Mouse (Mus musculus) limb, embryonic 14.5 days (tissue): ENCODE measurements at regions not wholly inside any gene's neighbourhood (a gene's known extent, or its start where the extent isn't known, plus 50 kb on each side); places are given as distances from the start of the nearest gene placed in this dataset.
A peak's percentile ranks its signal among the peaks of the same experiment; 100 is the strongest.

ENCODE experiments used
- ATAC-seq: fragments of 200-750 bp; cut with Nextera tagmentation; 2 replicates; pipeline ENCODE4 v1.8.0; 2017; ENCODE audit warnings: low read depth, moderate number of reproducible peaks, moderate TSS enrichment; ENCODE audit not compliant: low FRiP score
- DNase-seq: peaks from one replicate; pipeline ENCODE4 v3.0.0-alpha.2; 2015; ENCODE audit warnings: low spot score
- H3K27ac ChIP-seq: fragments of 300-500 bp; sonication (generic); replicated peaks from 2 replicates; pipeline ENCODE4 v1.5.1; 2014; ENCODE audit warnings: low read depth, mild to moderate bottlenecking, low read length, moderate library complexity, mixed read lengths
- H3K27me3 ChIP-seq: fragments of 300-500 bp; sonication (generic); 2 replicates; pipeline ENCODE4 v1.6.1; 2014; ENCODE audit warnings: low read length, mixed read lengths; ENCODE audit not compliant: control insufficient read depth, insufficient read depth
- H3K36me3 ChIP-seq: fragments of 300-500 bp; sonication (generic); 2 replicates; pipeline ENCODE4 v1.6.1; 2014; ENCODE audit warnings: mild to moderate bottlenecking, low read length, moderate library complexity, mixed read lengths; ENCODE audit not compliant: control insufficient read depth, insufficient read depth
- H3K4me1 ChIP-seq: fragments of 300-500 bp; sonication (generic); 2 replicates; pipeline ENCODE4 v1.6.1; 2014; ENCODE audit warnings: antibody characterized with exemption, low read length, mixed read lengths; ENCODE audit not compliant: control insufficient read depth, insufficient read depth
- H3K4me2 ChIP-seq: fragments of 300-500 bp; sonication (generic); replicated peaks from 2 replicates; pipeline ENCODE4 v1.6.1; 2014; ENCODE audit warnings: low read depth, mild to moderate bottlenecking, low read length, moderate library complexity; ENCODE audit not compliant: severe bottlenecking
- H3K4me3 ChIP-seq: fragments of 300-500 bp; sonication (generic); replicated peaks from 2 replicates; pipeline ENCODE4 v1.5.1; 2014; ENCODE audit warnings: low read length
- H3K9ac ChIP-seq: fragments of 300-500 bp; sonication (generic); 2 replicates; pipeline ENCODE4 v1.6.1; 2014; ENCODE audit warnings: mild to moderate bottlenecking, low read depth, low read length, moderate library complexity; ENCODE audit not compliant: severe bottlenecking
- H3K9me3 ChIP-seq: fragments of 300-500 bp; sonication (generic); 2 replicates; pipeline ENCODE4 v1.6.1; 2016; ENCODE audit warnings: low read length; ENCODE audit not compliant: control insufficient read depth
- POLR2A ChIP-seq: fragments of 200-500 bp; IDR thresholded peaks from 2 replicates; pipeline ENCODE4 v1.8.0; 2012; ENCODE audit warnings: inconsistent platforms, mild to moderate bottlenecking, moderate library complexity, borderline replicate concordance; ENCODE audit not compliant: insufficient read depth, insufficient read length; ENCODE audit errors: extremely low read depth
- WGBS: fragments of 180-500 bp; shearing (Covaris S2); extraction: QIAGEN DNeasy Blood & Tissue Kit; methylation state at CpG from one replicate; pipeline ENCODE4 v1.1.7; 2014; 5-methylcytosine and 5-hydroxymethylcytosine counted together

GRCm38 (mm10) chr1:73363549-73364299 lies 348.0 kb upstream of the Tnp1 start:
- Histone ChIP-seq H3K4me1 (peaks cover 39% of the 10 kb centered on the region), H3K4me3 (no peak overlapping the region), H3K27me3 (no peaks in the 10 kb centered on the region), H3K36me3 (no peaks in the 10 kb centered on the region), H3K4me2 (peak overlapping the region; percentile 9; the same call in 1 of the 2 replicates), H3K9me3 (no peaks in the 10 kb centered on the region), H3K9ac (no peak overlapping the region), H3K27ac (peak overlapping the region; percentile 82)
- TF ChIP-seq POLR2A = no peak
- ATAC-seq (peak; percentile 92), DNase-seq (peak; percentile 88)
- 4% methylated on average over 7 of the region's 7 CpGs for WGBS

- DNase-seq = peak; percentile 55
- H3K4me2 ChIP-seq = no peak overlapping the region
- H3K9ac ChIP-seq = no peak overlapping the region
- H3K27ac ChIP-seq = 0 out of 2 replicates have a peak overlapping the region, but pooled peaks have one; percentile 52
- H3K4me1 ChIP-seq = peaks cover 39% of the 10 kb centered on the region
- no peak overlapping the region for H3K4me3 ChIP-seq
- no peaks in the 10 kb centered on the region for H3K9me3 ChIP-seq
- TF ChIP-seq POLR2A = no peak
- no peak for ATAC-seq
- H3K27me3 ChIP-seq = no peaks in the 10 kb centered on the region
- H3K36me3 ChIP-seq = no peaks in the 10 kb centered on the region
- 35% methylated on average over 1 of the region's 1 CpGs for WGBS
Observed at GRCm38 (mm10) chr1:73362122-73362521, 346.4 kb upstream of the Tnp1 start.

GRCm38 (mm10) chr1:73361300-73361699 lies 345.6 kb upstream of the Tnp1 start:
- H3K27ac ChIP-seq = 0 out of 2 replicates have a peak overlapping the region, but pooled peaks have one; percentile 52
- no peak for TF ChIP-seq POLR2A
- H3K27me3 ChIP-seq = no peaks in the 10 kb centered on the region
- no peak for DNase-seq
- H3K4me2 ChIP-seq = no peak overlapping the region
- no peaks in the 10 kb centered on the region for H3K36me3 ChIP-seq
- no peak overlapping the region for H3K9ac ChIP-seq
- 41% methylated on average over 7 of the region's 7 CpGs for WGBS
- H3K9me3 ChIP-seq = no peaks in the 10 kb centered on the region
- H3K4me3 ChIP-seq = no peak overlapping the region
- peaks cover 39% of the 10 kb centered on the region for H3K4me1 ChIP-seq
- ATAC-seq = no peak

- no peak overlapping the region for H3K4me2 ChIP-seq
- no peak overlapping the region for H3K27ac ChIP-seq
- ATAC-seq = no peak
- no peak for DNase-seq
- H3K27me3 ChIP-seq = no peaks in the 10 kb centered on the region
- 52% methylated on average over 1 of the region's 1 CpGs for whole genome bisulfite sequencing
- no peaks in the 10 kb centered on the region for H3K36me3 ChIP-seq
- no peak overlapping the region for H3K4me3 ChIP-seq
- no peaks in the 10 kb centered on the region for H3K9me3 ChIP-seq
- H3K4me1 ChIP-seq = no peaks in the 10 kb centered on the region
- H3K9ac ChIP-seq = no peak overlapping the region
- no peak for TF ChIP-seq POLR2A
Observed at GRCm38 (mm10) chr1:73354447-73354846, 338.7 kb upstream of the Tnp1 start.

- no peak for TF ChIP-seq POLR2A
- WGBS = 65% methylated on average over 6 of the region's 6 CpGs
- ATAC-seq = no peak
- H3K9ac ChIP-seq = no peak overlapping the region
- no peaks in the 10 kb centered on the region for H3K36me3 ChIP-seq
- no peaks in the 10 kb centered on the region for H3K9me3 ChIP-seq
- H3K4me3 ChIP-seq = no peak overlapping the region
- DNase-seq = no peak
- H3K27me3 ChIP-seq = no peaks in the 10 kb centered on the region
- no peak overlapping the region for H3K4me2 ChIP-seq
- H3K27ac ChIP-seq = no peak overlapping the region
- no peaks in the 10 kb centered on the region for H3K4me1 ChIP-seq
Observed at GRCm38 (mm10) chr1:73348476-73348875, 332.8 kb upstream of the Tnp1 start.
